Comparison of ENCODE assay signal across 18 mouse cellular contexts in genomic region chr5:134074368-134074767, GRCm38 (mm10). TPM values are rescaled to one million over a fixed set of nuclear protein-coding genes. Genes with fewer than 3 reads are reported as not detected.
DNase-seq lines count a peak whose midpoint lies in the region; ATAC-seq lines count a peak whose summit lies in the region.
"Had no signal": no experiment of that assay in that cellular context is flagged by ENCODE, and none has a peak within 500 bp of the region (broad histone marks: within the 10 kb centered on the region; RNA-seq: fewer than 3 reads in every experiment).

No protein-coding gene starts in this region.

- 0 out of 2 replicates have a peak, but pooled peaks cover 6% of the 10 kb centered on the region for H3K9me3 ChIP-seq in hindbrain, embryonic 13.5 days
- 0 out of 2 replicates have a peak, but pooled peaks cover 12% of the 10 kb centered on the region for H3K9me3 ChIP-seq in hindbrain, embryonic 12.5 days (replicated peaks)
- H3K9me3 ChIP-seq in neural tube, embryonic 15.5 days (replicated peaks): peaks cover 7% of the 10 kb centered on the region; the same call in 1 of the 2 replicates

- peak; percentile 57 for DNase-seq in cerebellum, adult 9-10 months
- DNase-seq in cerebellum, adult 11 months: no peak
- DNase-seq in left cerebral cortex, postnatal 4 days: peak; percentile 45
- DNase-seq in left cerebral cortex, postnatal 25 days (ENCODE audit: low spot score in 2 of 2): no peak
- no peak for DNase-seq in adrenal gland, adult 8-10 months
- DNase-seq: adrenal gland, postnatal 14 days; gastrocnemius, postnatal 25 days; heart, postnatal 10 days; lung, adult 2 months; lung, postnatal 36 days; right cerebral cortex, postnatal 4 days; thymus, adult 18-20 months had no signal

- intact Hi-C loops in left cerebral cortex, postnatal 4 days (cut with DNase I): no loop called here
- intact Hi-C loops in left cerebral cortex, postnatal 25 days (cut with DNase I): no loop called here

- H3K27me3 ChIP-seq in hindbrain, embryonic 13.5 days: no peaks in the 10 kb centered on the region
- H3K27me3 ChIP-seq in hindbrain, embryonic 12.5 days: no peaks in the 10 kb centered on the region
- no peaks in the 10 kb centered on the region for H3K27me3 ChIP-seq in neural tube, embryonic 15.5 days (replicated peaks)

- peak overlapping the region; percentile 49; the same call in 1 of the 2 replicates for H3K27ac ChIP-seq in hindbrain, embryonic 13.5 days
- no peak overlapping the region for H3K27ac ChIP-seq in hindbrain, embryonic 12.5 days
- peak overlapping the region; percentile 49; the same call in 1 of the 2 replicates for H3K27ac ChIP-seq in neural tube, embryonic 15.5 days (replicated peaks)
- H3K27ac ChIP-seq: heart, embryonic 10.5 days; kidney, embryonic 15.5 days had no signal

- no peak overlapping the region for H3K4me2 ChIP-seq in hindbrain, embryonic 13.5 days
- no peak overlapping the region for H3K4me2 ChIP-seq in hindbrain, embryonic 12.5 days (replicated peaks)
- H3K4me2 ChIP-seq in neural tube, embryonic 15.5 days: peak overlapping the region; percentile 25; the same call in 1 of the 2 replicates

- H3K36me3 ChIP-seq in hindbrain, embryonic 13.5 days: no peaks in the 10 kb centered on the region
- H3K36me3 ChIP-seq in hindbrain, embryonic 12.5 days: no peaks in the 10 kb centered on the region
- H3K36me3 ChIP-seq in neural tube, embryonic 15.5 days: no peaks in the 10 kb centered on the region
- H3K36me3 ChIP-seq: heart, embryonic 10.5 days; kidney, embryonic 15.5 days had no signal

- peaks cover 13% of the 10 kb centered on the region for H3K4me1 ChIP-seq in hindbrain, embryonic 13.5 days (replicated peaks)
- H3K4me1 ChIP-seq in hindbrain, embryonic 12.5 days: peaks cover 4% of the 10 kb centered on the region; the same call in 1 of the 2 replicates
- H3K4me1 ChIP-seq in neural tube, embryonic 15.5 days: peaks cover 17% of the 10 kb centered on the region
- H3K4me1 ChIP-seq: heart, embryonic 10.5 days had no signal

- no peak overlapping the region for H3K4me3 ChIP-seq in hindbrain, embryonic 13.5 days
- no peak overlapping the region for H3K4me3 ChIP-seq in hindbrain, embryonic 12.5 days
- no peak overlapping the region for H3K4me3 ChIP-seq in neural tube, embryonic 15.5 days (replicated peaks)
- H3K4me3 ChIP-seq: erythroblast, embryonic 14.5 days; heart, embryonic 10.5 days; kidney, embryonic 15.5 days had no signal

- no peak overlapping the region for H3K9ac ChIP-seq in hindbrain, embryonic 13.5 days
- H3K9ac ChIP-seq in hindbrain, embryonic 12.5 days: no peak overlapping the region
- H3K9ac ChIP-seq in neural tube, embryonic 15.5 days (replicated peaks): no peak overlapping the region
- H3K9ac ChIP-seq: kidney, embryonic 15.5 days had no signal

- ATAC-seq in hindbrain, embryonic 13.5 days (ENCODE audit: low FRiP score): no peak
- ATAC-seq in hindbrain, embryonic 12.5 days (ENCODE audit: low FRiP score): no peak
- no peak for ATAC-seq in neural tube, embryonic 15.5 days (ENCODE audit: low FRiP score)

RNA-seq across cellular contexts. Expression of gene Castor2, which starts 25.1 kb away (rescaled TPM):
- 23.8 and 29.3 TPM in 2 replicates for polyA plus RNA-seq in hindbrain, embryonic 13.5 days (2015; fragmentation: Nextera tagmentation; extraction: Ambion mirVana)
- 22.4 and 24.1 TPM in 2 replicates for polyA plus RNA-seq in hindbrain, embryonic 12.5 days (2016; fragmentation: Nextera tagmentation; extraction: Ambion mirVana)
- 10 to 100 TPM; 52.4 to 55.8 TPM for total RNA-seq in left cerebral cortex, postnatal 4 days (2021)
- total RNA-seq in left cerebral cortex, postnatal 25 days (2021): 10 to 100 TPM; 76.5 to 78.2 TPM
- polyA plus RNA-seq in neural tube, embryonic 15.5 days (2015; fragmentation: Nextera tagmentation; extraction: Ambion mirVana): 22.8 TPM in 2 replicates
- total RNA-seq in adrenal gland, adult 8-10 months (2022): 10 to 100 TPM; 18.4 to 37.2 (median 23.6) TPM

Comparison
In these comparisons a context has a peak if more than half of its experiments do, and no peak if none do; other contexts are left out.
1. DNase-seq: peak in cerebellum, adult 9-10 months (single experiment) and left cerebral cortex, postnatal 4 days (single experiment); none in cerebellum, adult 11 months (single experiment), left cerebral cortex, postnatal 25 days (0 of 2) and adrenal gland, adult 8-10 months (single experiment).